Mouse (Mus musculus) hindbrain, embryonic 11.5 days (tissue): ENCODE data around the gene Tuba1b. TPM values are rescaled to one million over a fixed set of nuclear protein-coding genes. Genes with fewer than 3 reads are reported as not detected.

ENCODE experiments used
- ATAC-seq: fragments of 200-750 bp; cut with Nextera tagmentation; 2 replicates; pipeline ENCODE4 v1.8.0; 2017; ENCODE audit warnings: mild to moderate bottlenecking, moderate TSS enrichment, moderate library complexity; ENCODE audit not compliant: low FRiP score
- DNase-seq: peaks from one replicate; pipeline ENCODE4 v3.0.0-alpha.2; 2015; ENCODE audit warnings: low spot score
- H3K27ac ChIP-seq: fragments of 300-500 bp; sonication (generic); 2 replicates; pipeline ENCODE4 v1.5.1; 2014; ENCODE audit warnings: mild to moderate bottlenecking, low read depth, low read length
- H3K27me3 ChIP-seq: fragments of 300-500 bp; sonication (generic); 2 replicates; pipeline ENCODE4 v1.6.1; 2014; ENCODE audit warnings: mild to moderate bottlenecking, low read length, moderate library complexity, mixed read lengths; ENCODE audit not compliant: control insufficient read depth, insufficient read depth
- H3K36me3 ChIP-seq: fragments of 300-500 bp; sonication (generic); 2 replicates; pipeline ENCODE4 v1.6.1; 2014; ENCODE audit warnings: mild to moderate bottlenecking, low read length, moderate library complexity, mixed read lengths; ENCODE audit not compliant: control insufficient read depth, insufficient read depth
- H3K4me1 ChIP-seq: fragments of 300-500 bp; sonication (generic); replicated peaks from 2 replicates; pipeline ENCODE4 v1.6.1; 2014; ENCODE audit warnings: low read length, mixed read lengths; ENCODE audit not compliant: control insufficient read depth, insufficient read depth
- H3K4me2 ChIP-seq: fragments of 300-500 bp; sonication (generic); replicated peaks from 2 replicates; pipeline ENCODE4 v1.6.1; 2014; ENCODE audit warnings: mild to moderate bottlenecking, low read depth, low read length
- H3K4me3 ChIP-seq: fragments of 300-500 bp; sonication (generic); 2 replicates; pipeline ENCODE4 v1.5.1; 2014; ENCODE audit warnings: low read depth, low read length
- H3K9ac ChIP-seq: fragments of 300-500 bp; sonication (generic); 2 replicates; pipeline ENCODE4 v1.6.1; 2014; ENCODE audit warnings: low read depth, low read length
- H3K9me3 ChIP-seq: fragments of 300-500 bp; sonication (generic); 2 replicates; pipeline ENCODE4 v1.6.1; 2016; ENCODE audit warnings: low read length; ENCODE audit not compliant: control insufficient read depth
- WGBS: fragments of 180-500 bp; shearing (Covaris S2); extraction: QIAGEN DNeasy Blood & Tissue Kit; methylation state at CpG from one replicate; pipeline ENCODE4 v1.1.7; 2014; 5-methylcytosine and 5-hydroxymethylcytosine counted together
- polyA plus RNA-seq: library from polyadenylated mRNA; unstranded; fragments of >200 nt; fragmentation: Nextera tagmentation; extraction: Ambion mirVana; gene quantifications from 2 replicates; pipeline ENCODE4 v1.2.1, GENCODE M21; 2014

Tuba1b gene
- polyA plus RNA-seq, 1 experiment from 2014 or later = 1,792 TPM

- Histone ChIP-seq H3K36me3 (no peaks in the 10 kb centered on the region), H3K4me2 (peak overlapping the region; percentile 32), H3K4me3 (peak overlapping the region; percentile 23), H3K9ac (peak overlapping the region; percentile 23; the same call in 1 of the 2 replicates), H3K27me3 (no peaks in the 10 kb centered on the region), H3K27ac (no peak overlapping the region), H3K4me1 (no peaks in the 10 kb centered on the region), H3K9me3 (no peaks in the 10 kb centered on the region)
- DNase-seq (peak; percentile 54), ATAC-seq (peak; percentile 12; the same call in 1 of the 2 replicates)
- WGBS = 62% methylated on average over 3 of the region's 3 CpGs
Observed at GRCm38 (mm10) chr15:98949607-98949892, 15.2 kb upstream of the Tuba1b start.

- H3K4me2 ChIP-seq = peak overlapping the region; percentile 32
- ATAC-seq = peak; percentile 43; the same call in 1 of the 2 replicates
- H3K27ac ChIP-seq = no peak overlapping the region
- no peaks in the 10 kb centered on the region for H3K36me3 ChIP-seq
- no peaks in the 10 kb centered on the region for H3K4me1 ChIP-seq
- no peaks in the 10 kb centered on the region for H3K27me3 ChIP-seq
- peak overlapping the region; percentile 23 for H3K4me3 ChIP-seq
- peak; percentile 55 for DNase-seq
- WGBS = 80% methylated on average over 6 of the region's 6 CpGs
- H3K9ac ChIP-seq = peak overlapping the region; percentile 23; the same call in 1 of the 2 replicates
- no peaks in the 10 kb centered on the region for H3K9me3 ChIP-seq
Observed at GRCm38 (mm10) chr15:98948857-98949606, 14.7 kb upstream of the Tuba1b start.

- no peak overlapping the region for H3K4me3 ChIP-seq
- ATAC-seq (no peak), DNase-seq (peak; percentile 35)
- H3K27ac ChIP-seq = 0 out of 2 replicates have a peak overlapping the region, but pooled peaks have one; percentile 17
- H3K9me3 ChIP-seq = no peaks in the 10 kb centered on the region
- no peak overlapping the region for H3K9ac ChIP-seq
- no peaks in the 10 kb centered on the region for H3K4me1 ChIP-seq
- no peak overlapping the region for H3K4me2 ChIP-seq
- no peaks in the 10 kb centered on the region for H3K27me3 ChIP-seq
- no peaks in the 10 kb centered on the region for H3K36me3 ChIP-seq
Observed at GRCm38 (mm10) chr15:98948382-98948781, 14.0 kb upstream of the Tuba1b start.

- DNase-seq (peak; percentile 15), ATAC-seq (no peak)
- Histone ChIP-seq H3K27ac (no peak overlapping the region), H3K9ac (no peak overlapping the region), H3K4me2 (no peak overlapping the region), H3K27me3 (no peaks in the 10 kb centered on the region), H3K9me3 (no peaks in the 10 kb centered on the region), H3K4me3 (no peak overlapping the region), H3K36me3 (no peaks in the 10 kb centered on the region), H3K4me1 (no peaks in the 10 kb centered on the region)
- WGBS = 42% methylated on average over 3 of the region's 3 CpGs
Observed at GRCm38 (mm10) chr15:98947884-98948283, 13.5 kb upstream of the Tuba1b start.

GRCm38 (mm10) chr15:98943133-98943532, 8.8 kb upstream of the Tuba1b start:
- Histone ChIP-seq H3K9me3 (no peaks in the 10 kb centered on the region), H3K27me3 (no peaks in the 10 kb centered on the region), H3K9ac (no peak overlapping the region), H3K4me3 (no peak overlapping the region), H3K36me3 (no peaks in the 10 kb centered on the region), H3K27ac (no peak overlapping the region), H3K4me2 (no peak overlapping the region), H3K4me1 (no peaks in the 10 kb centered on the region)
- DNase-seq (no peak), ATAC-seq (no peak)
- 79% methylated on average over 4 of the region's 4 CpGs for WGBS

- 94% methylated on average over 4 of the region's 4 CpGs for WGBS
- Histone ChIP-seq H3K4me2 (no peak overlapping the region), H3K36me3 (no peaks in the 10 kb centered on the region), H3K9ac (no peak overlapping the region), H3K4me1 (no peaks in the 10 kb centered on the region), H3K27ac (no peak overlapping the region), H3K9me3 (no peaks in the 10 kb centered on the region), H3K27me3 (no peaks in the 10 kb centered on the region), H3K4me3 (no peak overlapping the region)
- ATAC-seq (no peak), DNase-seq (no peak)
Observed at GRCm38 (mm10) chr15:98942081-98942480, 7.7 kb upstream of the Tuba1b start.

GRCm38 (mm10) chr15:98941539-98941938, 7.2 kb upstream of the Tuba1b start:
- no peak for ATAC-seq
- no peak overlapping the region for H3K4me2 ChIP-seq

GRCm38 (mm10) chr15:98940816-98941215, 6.5 kb upstream of the Tuba1b start:
- ATAC-seq = no peak
- no peaks in the 10 kb centered on the region for H3K36me3 ChIP-seq
- H3K9me3 ChIP-seq = no peaks in the 10 kb centered on the region
- no peaks in the 10 kb centered on the region for H3K4me1 ChIP-seq
- no peak overlapping the region for H3K4me2 ChIP-seq
- no peak for DNase-seq
- no peak overlapping the region for H3K4me3 ChIP-seq
- WGBS = 77% methylated on average over 10 of the region's 10 CpGs
- H3K27ac ChIP-seq = no peak overlapping the region
- H3K9ac ChIP-seq = no peak overlapping the region
- no peaks in the 10 kb centered on the region for H3K27me3 ChIP-seq

More at GRCm38 (mm10) chr15:98941539-98941938, 7.2 kb upstream of the Tuba1b start:
- WGBS = 84% methylated on average over 2 of the region's 2 CpGs
- no peaks in the 10 kb centered on the region for H3K4me1 ChIP-seq
- no peak for DNase-seq
- H3K36me3 ChIP-seq = no peaks in the 10 kb centered on the region
- no peaks in the 10 kb centered on the region for H3K9me3 ChIP-seq
- H3K27ac ChIP-seq = no peak overlapping the region
- H3K4me3 ChIP-seq = no peak overlapping the region
- no peaks in the 10 kb centered on the region for H3K27me3 ChIP-seq
- H3K9ac ChIP-seq = no peak overlapping the region

- WGBS = under 1% methylated on average over 35 of the region's 35 CpGs
Observed at GRCm38 (mm10) chr15:98933833-98934216, 540 bp downstream of the Tuba1b start.

More at GRCm38 (mm10) chr15:98933833-98934216, 540 bp downstream of the Tuba1b start:
- peak; percentile 90 for ATAC-seq
- Histone ChIP-seq H3K9me3 (no peaks in the 10 kb centered on the region), H3K36me3 (no peaks in the 10 kb centered on the region), H3K27ac (peak overlapping the region; percentile 96), H3K27me3 (no peaks in the 10 kb centered on the region), H3K4me2 (peak overlapping the region; percentile 88), H3K4me3 (peak overlapping the region; percentile 72), H3K4me1 (peaks cover 7% of the 10 kb centered on the region), H3K9ac (peak overlapping the region; percentile 94)
- DNase-seq = peak; percentile 99
